Mouse (Mus musculus) CH12.LX (cell line): ENCODE measurements around the gene Cybrd1. TPM values are rescaled to one million over a fixed set of nuclear protein-coding genes. Genes with fewer than 3 reads are reported as not detected.

ENCODE experiments used
- DNase-seq: peaks from one replicate; pipeline ENCODE4 v3.0.0-alpha.2; 2013; ENCODE audit errors: extremely low read depth
- H3K27ac ChIP-seq: 2 replicates; pipeline ENCODE4 v1.5.1; 2012; ENCODE audit warnings: low read depth, mild to moderate bottlenecking, control low read depth, moderate library complexity; ENCODE audit not compliant: insufficient read depth
- H3K27me3 ChIP-seq: replicated peaks from 2 replicates; pipeline ENCODE3; 2012; ENCODE audit warnings: inconsistent platforms
- H3K36me3 ChIP-seq, 2 experiments: replicated peaks in 1 of 2; 2 replicates each; pipeline versions ENCODE3 to v1.6.1; 2012; ENCODE audit warnings: inconsistent platforms in 1 of 2, low read length in 1 of 2, mild to moderate bottlenecking in 1 of 2, mixed read lengths in 1 of 2, moderate library complexity in 1 of 2; ENCODE audit not compliant: control insufficient read depth in 1 of 2, insufficient read depth in 1 of 2
- H3K4me1 ChIP-seq, 2 experiments: 2 replicates each; pipeline ENCODE4 v1.6.1; 2012; ENCODE audit warnings: inconsistent platforms in 1 of 2, moderate library complexity in 1 of 2; ENCODE audit not compliant: insufficient read depth in 2 of 2, control insufficient read depth in 1 of 2
- H3K4me2 ChIP-seq: 2 replicates; pipeline ENCODE4 v1.6.1; 2012; ENCODE audit warnings: low read depth, mild to moderate bottlenecking, control low read depth; ENCODE audit not compliant: poor library complexity, insufficient read depth, severe bottlenecking
- H3K4me3 ChIP-seq, 3 experiments: fragments of 150-350 bp in 1 of 3; sonication (generic) in 1 of 3; replicated peaks in 1 of 3; 2 replicates each; pipeline versions ENCODE3 to v1.5.1; 2011 to 2012; ENCODE audit warnings: low read depth in 2 of 3, low read length in 2 of 3, mild to moderate bottlenecking in 2 of 3, moderate library complexity in 2 of 3, control low read depth in 1 of 3, improper control_type of control experiment in 1 of 3, inconsistent platforms in 1 of 3, mixed read lengths in 1 of 3; ENCODE audit not compliant: poor library complexity in 1 of 3
- H3K79me2 ChIP-seq: replicated peaks from 2 replicates; pipeline ENCODE4 v1.6.1; 2012; ENCODE audit warnings: mild to moderate bottlenecking, moderate library complexity; ENCODE audit not compliant: control insufficient read depth, poor library complexity, insufficient read depth, severe bottlenecking; ENCODE audit errors: extremely low read depth
- H3K9ac ChIP-seq: 2 replicates; pipeline ENCODE4 v1.6.1; 2012; ENCODE audit warnings: low read depth, mild to moderate bottlenecking, control low read depth, moderate library complexity; ENCODE audit not compliant: insufficient read depth
- H3K9me3 ChIP-seq: replicated peaks from 2 replicates; pipeline ENCODE3; 2012; ENCODE audit warnings: low read length, inconsistent platforms, mixed read lengths
- CHD1 ChIP-seq: IDR thresholded peaks from 2 replicates; pipeline ENCODE4 v1.6.1; 2012; ENCODE audit warnings: low read depth, low read length, improper control_type of control experiment, inconsistent platforms
- CHD2 ChIP-seq: IDR thresholded peaks from 2 replicates; pipeline ENCODE4 v1.6.1; 2011; ENCODE audit warnings: low read length, improper control_type of control experiment
- CTCF ChIP-seq, 2 experiments: IDR thresholded peaks in 1 of 2; conservative IDR thresholded peaks in 1 of 2; 2 replicates each; pipeline ENCODE4 v1.5.1; 2011 to 2012; ENCODE audit warnings: low read depth in 2 of 2, low read length in 2 of 2, improper control_type of control experiment in 1 of 2, inconsistent platforms in 1 of 2, mild to moderate bottlenecking in 1 of 2, moderate library complexity in 1 of 2
- E2F4 ChIP-seq: IDR thresholded peaks from 2 replicates; pipeline ENCODE4 v1.6.1; 2011; ENCODE audit warnings: low read depth, low read length, improper control_type of control experiment; ENCODE audit not compliant: insufficient replicate concordance
- GABPA ChIP-seq: IDR thresholded peaks from 2 replicates; pipeline ENCODE4 v1.6.1; 2012; ENCODE audit warnings: low read depth, low read length, improper control_type of control experiment, inconsistent platforms; ENCODE audit not compliant: insufficient replicate concordance
- HCFC1 ChIP-seq: IDR thresholded peaks from 2 replicates; pipeline ENCODE4 v1.6.1; 2012; ENCODE audit warnings: low read depth, mild to moderate bottlenecking, inconsistent platforms, low read length, improper control_type of control experiment
- IRF4 ChIP-seq: IDR thresholded peaks from 2 replicates; pipeline ENCODE4 v1.6.1; 2014; ENCODE audit warnings: low read depth, mild to moderate bottlenecking, inconsistent platforms, low read length, improper control_type of control experiment
- JUN ChIP-seq: IDR thresholded peaks from 2 replicates; pipeline ENCODE4 v1.6.1; 2011; ENCODE audit warnings: low read depth, mild to moderate bottlenecking, low read length, improper control_type of control experiment, moderate library complexity; ENCODE audit not compliant: insufficient read depth
- JUND ChIP-seq: conservative IDR thresholded peaks from 2 replicates; pipeline ENCODE4 v1.6.1; 2011; ENCODE audit warnings: low read depth, low read length, improper control_type of control experiment
- KAT2A ChIP-seq: IDR thresholded peaks from 2 replicates; pipeline ENCODE4 v1.6.1; 2012; ENCODE audit warnings: low read length, improper control_type of control experiment, inconsistent platforms; ENCODE audit not compliant: insufficient replicate concordance
- MAFK ChIP-seq: IDR thresholded peaks from 2 replicates; pipeline ENCODE4 v1.6.1; 2011; ENCODE audit warnings: low read length, improper control_type of control experiment; ENCODE audit not compliant: insufficient replicate concordance
- MAX ChIP-seq: IDR thresholded peaks from 2 replicates; pipeline ENCODE4 v1.6.1; 2011; ENCODE audit warnings: low read length, improper control_type of control experiment
- MAZ ChIP-seq: IDR thresholded peaks from 2 replicates; pipeline ENCODE4 v1.6.1; 2012; ENCODE audit warnings: low read depth, mild to moderate bottlenecking, inconsistent platforms, low read length, improper control_type of control experiment, moderate library complexity
- MEF2A ChIP-seq: IDR thresholded peaks from 2 replicates; pipeline ENCODE4 v1.6.1; 2014; ENCODE audit warnings: low read depth, mild to moderate bottlenecking, inconsistent platforms, low read length, improper control_type of control experiment, borderline replicate concordance
- MXI1 ChIP-seq: IDR thresholded peaks from 2 replicates; pipeline ENCODE4 v1.6.1; 2011; ENCODE audit warnings: mild to moderate bottlenecking, low read depth, low read length, improper control_type of control experiment
- NELFE ChIP-seq: IDR thresholded peaks from 2 replicates; pipeline ENCODE4 v1.6.1; 2011; ENCODE audit warnings: low read depth, low read length, improper control_type of control experiment
- POLR2A ChIP-seq: IDR thresholded peaks from 2 replicates; pipeline ENCODE4 v1.6.1; 2011; ENCODE audit warnings: low read depth, mild to moderate bottlenecking, improper control_type of control experiment, low read length
- RAD21 ChIP-seq: IDR thresholded peaks from 2 replicates; pipeline ENCODE4 v1.6.1; 2011; ENCODE audit warnings: low read depth, mild to moderate bottlenecking, low read length, improper control_type of control experiment, moderate library complexity
- SIN3A ChIP-seq: IDR thresholded peaks from 2 replicates; pipeline ENCODE4 v1.6.1; 2012; ENCODE audit warnings: low read length, improper control_type of control experiment, inconsistent platforms
- SMC3 ChIP-seq: IDR thresholded peaks from 2 replicates; pipeline ENCODE4 v1.6.1; 2011; ENCODE audit warnings: low read depth, low read length, improper control_type of control experiment
- TBP ChIP-seq: conservative IDR thresholded peaks from 2 replicates; pipeline ENCODE4 v1.6.1; 2011; ENCODE audit warnings: low read depth, low read length, improper control_type of control experiment
- UBTF ChIP-seq: IDR thresholded peaks from 2 replicates; pipeline ENCODE4 v1.6.1; 2012; ENCODE audit warnings: low read depth, mild to moderate bottlenecking, inconsistent platforms, low read length, improper control_type of control experiment, moderate library complexity
- USF1 ChIP-seq: IDR thresholded peaks from 2 replicates; pipeline ENCODE4 v1.6.1; 2014; ENCODE audit warnings: low read depth, mild to moderate bottlenecking, inconsistent platforms, low read length, improper control_type of control experiment
- USF2 ChIP-seq: conservative IDR thresholded peaks from 2 replicates; pipeline ENCODE4 v1.6.1; 2011; ENCODE audit warnings: low read depth, low read length, improper control_type of control experiment
- ZC3H11A ChIP-seq: IDR thresholded peaks from 2 replicates; pipeline ENCODE4 v1.6.1; 2012; ENCODE audit warnings: low read depth, mild to moderate bottlenecking, inconsistent platforms, low read length, improper control_type of control experiment
- ZMIZ1 ChIP-seq: IDR thresholded peaks from 2 replicates; pipeline ENCODE4 v1.6.1; 2012; ENCODE audit warnings: low read depth, mild to moderate bottlenecking, inconsistent platforms, low read length, improper control_type of control experiment
- ZNF384 ChIP-seq: IDR thresholded peaks from 2 replicates; pipeline ENCODE4 v1.6.1; 2012; ENCODE audit warnings: low read depth, low read length, improper control_type of control experiment, inconsistent platforms
- dilution Hi-C: fragments of 300-500 bp; cut with MboI; formaldehyde crosslinking; loops from 2 replicates; pipeline ENCODE4 v1.14.3; 2020; ENCODE audit warnings: low sequenced_read_pairs; ENCODE audit not compliant: extremely low pct_unique_long_range_greater_than_20kb, extremely low pct_ligation_motif_present
- in situ Hi-C: fragments of 300-500 bp; cut with MboI; formaldehyde crosslinking; loops from 3 replicates; pipeline ENCODE4 v1.14.3; 2019; ENCODE audit warnings: low sequenced_read_pairs, low pct_ligation_motif_present, low pct_unique_long_range_greater_than_20kb, mixed read lengths
- polyA plus RNA-seq: library from polyadenylated mRNA; unstranded; fragments of >175 nt; gene quantifications from 2 replicates; pipeline ENCODE4 v1.2.1, GENCODE M21; 2012; ENCODE audit warnings: low read depth; ENCODE audit not compliant: insufficient read length
- total RNA-seq, 2 experiments: library from RNA; depleted of rRNA; stranded (reverse); fragments of 300-350 nt in 1 of 2; fragments of >200 nt in 1 of 2; gene quantifications; 2 replicates each; pipeline ENCODE4 v1.2.3; 2012 to 2014

Gene Cybrd1
- total RNA-seq (2012; rRNA removed) (not detected in 2 replicates), total RNA-seq (2014; rRNA removed) (not detected in 2 replicates), polyA plus RNA-seq (not detected in 2 replicates)

- no peak within 1 kb of the TSS for H3K4me3 ChIP-seq
- no peaks in the 10 kb centered on the region for H3K79me2 ChIP-seq
- H3K27me3 ChIP-seq, result no peaks in the 10 kb centered on the region
- TF ChIP-seq MXI1 (no peak), JUN (no peak), USF2 (no peak), SIN3A (no peak), MAX (no peak), CTCF (conservative IDR thresholded peaks at IDR 0.05 in 1 of 2, IDR thresholded peaks at IDR 0.05 in 1 of 2; ENCODE audit: low read depth in 2 of 2, low read length in 2 of 2) (no peak), NELFE (no peak), ZMIZ1 (no peak), GABPA (no peak), KAT2A (no peak), MEF2A (no peak), HCFC1 (no peak), UBTF (no peak), CHD1 (no peak), RAD21 (no peak), IRF4 (no peak), POLR2A (no peak)
- no peak within 1 kb of the TSS for H3K4me2 ChIP-seq
- no peak for DNase-seq
- H3K4me1 ChIP-seq, result no peaks in the 10 kb centered on the region; a peak in 1 of 4 replicates
- in situ Hi-C loops, result no loop called here
- H3K36me3 ChIP-seq, result no peaks in the 10 kb centered on the region
- H3K9ac ChIP-seq, result no peak within 1 kb of the TSS
- no peak within 1 kb of the TSS for H3K27ac ChIP-seq
- H3K9me3 ChIP-seq, result peaks cover 5% of the 10 kb centered on the region
- dilution Hi-C loops, result no loop called here
Measured at GRCm38 (mm10) chr2:71117797-71118708, at the start of gene Cybrd1. TSS of gene Cybrd1 (plus strand) at chr2:71117923.

- Histone ChIP-seq H3K27ac (no peak overlapping the region), H3K36me3 (peaks cover 9 to 24% of the 10 kb centered on the region in 2 experiments), H3K79me2 (no peaks in the 10 kb centered on the region), H3K27me3 (no peaks in the 10 kb centered on the region), H3K4me1 (no peaks in the 10 kb centered on the region), H3K4me2 (no peak overlapping the region), H3K9me3 (no peaks in the 10 kb centered on the region), H3K9ac (no peak overlapping the region), H3K4me3 (no peak overlapping the region)
- in situ Hi-C loops (no loop called here), dilution Hi-C loops (no loop called here)
- no peak for TF ChIP-seq ZNF384
- no peak for TF ChIP-seq SIN3A
- TF ChIP-seq CTCF (conservative IDR thresholded peaks at IDR 0.05 in 1 of 2, IDR thresholded peaks at IDR 0.05 in 1 of 2; ENCODE audit: low read depth in 2 of 2, low read length in 2 of 2), result no peak
- TF ChIP-seq SMC3, result no peak
- TF ChIP-seq USF1, result no peak
- TF ChIP-seq CHD2, result no peak
- TF ChIP-seq E2F4, result no peak
- no peak for TF ChIP-seq CHD1
- no peak for TF ChIP-seq MAZ
- no peak for TF ChIP-seq ZMIZ1
- no peak for TF ChIP-seq MEF2A
- no peak for TF ChIP-seq TBP
- no peak for TF ChIP-seq ZC3H11A
- TF ChIP-seq JUND, result no peak
- no peak for TF ChIP-seq MAFK
- TF ChIP-seq UBTF, result no peak
- no peak for TF ChIP-seq IRF4
- DNase-seq, result no peak
Measured at GRCm38 (mm10) chr2:71071601-71072000, 46.1 kb upstream of the Cybrd1 start.
